Mouse (Mus musculus): ENCODE measurements around the gene T2. TPM values are rescaled to one million over a fixed set of nuclear protein-coding genes. Genes with fewer than 3 reads are reported as not detected.
A peak's percentile ranks its signal among the peaks of the same experiment; 100 is the strongest.

T2 gene
- polyA plus RNA-seq, 1 experiment from 2014 or later = 0.51 TPM

DNA sequence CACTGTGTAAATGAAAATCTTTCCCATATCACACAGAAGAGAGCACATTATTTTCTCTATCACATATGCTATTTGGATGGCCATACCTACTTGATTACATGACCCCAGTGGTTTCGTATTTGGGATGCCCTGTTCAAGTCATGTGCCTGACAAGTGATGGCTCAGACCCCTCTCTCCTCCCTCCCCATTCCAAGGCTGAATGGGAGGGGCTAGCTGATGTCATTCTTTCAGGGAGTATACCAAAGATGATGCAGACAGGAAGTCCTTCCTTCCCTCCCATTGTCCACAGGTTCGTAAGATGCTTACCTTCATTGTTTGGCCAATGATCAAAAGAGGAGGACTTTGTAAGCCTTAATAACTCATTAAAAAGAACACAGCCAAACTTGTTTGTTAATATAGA, 13.4 kb downstream of the T2 start:
- no peaks in the 10 kb centered on the region for H3K27me3 ChIP-seq
- peak overlapping the region; percentile 31; the same call in 1 of the 2 replicates for H3K9ac ChIP-seq (replicated peaks)
- no peaks in the 10 kb centered on the region for H3K9me3 ChIP-seq
- H3K36me3 ChIP-seq = no peaks in the 10 kb centered on the region
- ATAC-seq (replicated peaks) = no peak
- peak overlapping the region; percentile 98 for H3K27ac ChIP-seq (replicated peaks)
- WGBS = 20% methylated on average over 2 of the region's 2 CpGs
- H3K4me2 ChIP-seq (replicated peaks) = no peak overlapping the region
- H3K4me3 ChIP-seq = no peak overlapping the region
- H3K4me1 ChIP-seq = peaks cover 73% of the 10 kb centered on the region

- 15% methylated on average over 13 of the region's 13 CpGs for WGBS
- peak overlapping the region; percentile 57; the same call in 1 of the 2 replicates for H3K9ac ChIP-seq (replicated peaks)
- H3K27ac ChIP-seq (replicated peaks) = peak overlapping the region; percentile 98
Observed at GRCm38 (mm10) chr17:8370634-8371229, 14.9 kb downstream of the T2 start.

GRCm38 (mm10) chr17:8371834-8372233, 16.0 kb downstream of the T2 start:
- no peaks in the 10 kb centered on the region for H3K9me3 ChIP-seq
- H3K9ac ChIP-seq (replicated peaks) = peak overlapping the region; percentile 57
- peak overlapping the region; percentile 98 for H3K27ac ChIP-seq (replicated peaks)
- H3K27me3 ChIP-seq = no peaks in the 10 kb centered on the region
- ATAC-seq (replicated peaks) = peak; percentile 83
- WGBS = 1% methylated on average over 7 of the region's 7 CpGs
- H3K4me2 ChIP-seq (replicated peaks) = peak overlapping the region; percentile 55
- peaks cover 72% of the 10 kb centered on the region for H3K4me1 ChIP-seq
- no peaks in the 10 kb centered on the region for H3K36me3 ChIP-seq
- peak overlapping the region; percentile 36 for H3K4me3 ChIP-seq

More at GRCm38 (mm10) chr17:8370634-8371229, 14.9 kb downstream of the T2 start:
- no peak for ATAC-seq (replicated peaks)
- Histone ChIP-seq H3K4me3 (no peak overlapping the region), H3K4me1 (peaks cover 76% of the 10 kb centered on the region), H3K9me3 (no peaks in the 10 kb centered on the region), H3K36me3 (no peaks in the 10 kb centered on the region), H3K4me2 (replicated peaks) (no peak overlapping the region), H3K27me3 (no peaks in the 10 kb centered on the region)

DNA sequence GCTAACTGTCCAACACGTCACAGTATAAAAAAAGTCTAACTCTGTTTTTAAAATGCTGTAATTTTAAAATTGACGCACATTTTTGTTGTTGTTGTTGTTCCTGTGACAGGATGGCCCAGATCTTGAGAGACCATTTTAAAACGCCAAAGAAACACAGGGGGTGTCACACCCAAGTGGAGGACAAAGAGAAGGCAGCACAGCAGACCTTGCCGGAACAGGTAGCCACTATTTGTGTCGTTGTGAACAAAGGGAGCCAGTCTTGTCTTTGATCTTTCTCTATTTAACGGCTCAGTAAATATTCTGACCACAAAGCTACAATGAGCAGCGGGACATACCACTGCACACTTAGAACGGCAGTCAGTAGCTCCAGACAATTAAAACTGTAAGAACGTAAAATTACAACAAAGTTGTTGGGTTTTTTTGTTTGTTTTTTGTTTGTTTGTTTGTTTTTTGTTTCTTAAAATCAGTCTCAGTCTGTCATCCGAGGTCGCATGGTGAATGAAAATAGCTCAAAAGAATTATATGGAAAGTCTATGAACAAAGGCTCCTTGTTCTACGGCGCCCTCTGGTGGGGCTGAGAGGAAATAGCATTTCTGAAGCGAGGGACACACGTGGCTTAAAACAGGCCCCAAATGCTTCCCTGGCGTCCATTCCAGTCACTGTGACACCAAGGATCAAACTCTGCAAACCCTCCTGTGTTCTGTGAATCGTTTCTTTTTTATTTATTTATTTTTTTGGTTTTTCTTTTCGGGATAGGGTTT, 16.7 kb downstream of the T2 start:
- H3K4me1 ChIP-seq = peaks cover 69% of the 10 kb centered on the region
- peak; percentile 15; the same call in 1 of the 2 replicates for ATAC-seq (replicated peaks)
- H3K9me3 ChIP-seq = no peaks in the 10 kb centered on the region

DNA sequence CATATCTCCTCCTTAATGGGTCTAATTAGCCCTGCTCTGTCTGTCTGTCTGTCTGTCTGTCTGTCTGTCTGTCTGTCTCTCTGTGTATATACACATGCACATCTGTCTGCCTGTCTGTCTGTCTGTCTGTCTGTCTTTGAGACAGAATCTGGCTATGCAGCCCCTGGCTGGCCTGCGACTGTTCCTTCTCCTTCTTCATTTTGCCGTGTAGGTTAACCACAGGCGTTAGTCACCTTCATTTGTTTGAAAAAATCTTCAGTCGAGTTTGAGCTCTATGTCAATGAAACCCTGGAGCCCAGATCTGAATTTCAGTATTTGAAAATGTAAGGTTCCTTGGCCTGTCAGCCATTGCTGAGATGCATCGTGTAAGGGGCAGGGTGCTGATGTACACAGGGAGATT, 21.5 kb downstream of the T2 start:
- peaks cover 23% of the 10 kb centered on the region for H3K4me1 ChIP-seq
- no peaks in the 10 kb centered on the region for H3K27me3 ChIP-seq
- 59% methylated on average over 5 of the region's 5 CpGs for WGBS
- H3K4me2 ChIP-seq (replicated peaks) = no peak overlapping the region
- no peaks in the 10 kb centered on the region for H3K9me3 ChIP-seq
- peak overlapping the region; percentile 31; the same call in 1 of the 2 replicates for H3K27ac ChIP-seq (replicated peaks)
- no peak overlapping the region for H3K4me3 ChIP-seq
- no peaks in the 10 kb centered on the region for H3K36me3 ChIP-seq
- no peak overlapping the region for H3K9ac ChIP-seq (replicated peaks)
- ATAC-seq (replicated peaks) = no peak

More for the DNA sequence above, 16.7 kb downstream of the T2 start:
- H3K36me3 ChIP-seq = no peaks in the 10 kb centered on the region
- H3K27ac ChIP-seq (replicated peaks) = peak overlapping the region; percentile 98
- peak overlapping the region; percentile 55 for H3K4me2 ChIP-seq (replicated peaks)
- no peaks in the 10 kb centered on the region for H3K27me3 ChIP-seq
- WGBS = under 1% methylated on average over 18 of the region's 18 CpGs
- H3K9ac ChIP-seq (replicated peaks) = peak overlapping the region; percentile 57
- peak overlapping the region; percentile 36 for H3K4me3 ChIP-seq

DNA sequence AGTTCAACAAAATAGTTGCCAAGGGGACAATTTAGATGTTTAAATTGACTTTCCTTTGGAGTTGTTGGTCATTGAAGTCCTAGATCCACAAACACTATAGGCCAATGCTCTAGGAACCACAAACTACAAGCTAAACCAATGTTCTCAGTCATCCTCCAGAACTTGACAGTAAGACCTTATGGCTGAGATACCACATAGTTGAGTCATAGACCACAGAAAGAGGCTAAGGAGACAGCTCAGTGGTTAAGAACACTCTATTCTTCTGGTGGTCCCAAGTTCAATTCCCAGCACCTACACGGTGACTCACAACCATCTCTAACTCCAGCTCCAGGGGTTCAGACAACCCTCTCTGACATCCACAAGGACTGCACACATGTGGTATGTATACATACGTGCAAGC, 29.6 kb downstream of the T2 start:
- no peak overlapping the region for H3K4me3 ChIP-seq
- WGBS = 96% methylated on average over 2 of the region's 2 CpGs
- H3K9me3 ChIP-seq = no peaks in the 10 kb centered on the region
- no peak overlapping the region for H3K27ac ChIP-seq (replicated peaks)
- no peak overlapping the region for H3K4me2 ChIP-seq (replicated peaks)
- H3K9ac ChIP-seq (replicated peaks) = no peak overlapping the region
- peaks cover 8% of the 10 kb centered on the region; the same call in 1 of the 2 replicates for H3K4me1 ChIP-seq
- no peak for ATAC-seq (replicated peaks)
- peaks cover 4% of the 10 kb centered on the region; the same call in 1 of the 2 replicates for H3K27me3 ChIP-seq
- no peaks in the 10 kb centered on the region for H3K36me3 ChIP-seq

- H3K9me3 ChIP-seq = no peaks in the 10 kb centered on the region
- WGBS = under 1% methylated on average over 13 of the region's 13 CpGs
- H3K27me3 ChIP-seq = peaks cover 12% of the 10 kb centered on the region; the same call in 1 of the 2 replicates
- H3K4me2 ChIP-seq (replicated peaks) = peak overlapping the region; percentile 56
- no peaks in the 10 kb centered on the region for H3K36me3 ChIP-seq
- 0 out of 2 replicates have a peak, but pooled peaks have one; percentile 48 for ATAC-seq (replicated peaks)
- H3K4me3 ChIP-seq = peak overlapping the region; percentile 36
- H3K27ac ChIP-seq (replicated peaks) = no peak overlapping the region
- 0 out of 2 replicates have a peak overlapping the region, but pooled peaks have one; percentile 31 for H3K9ac ChIP-seq (replicated peaks)
- H3K4me1 ChIP-seq = peaks cover 8% of the 10 kb centered on the region; the same call in 1 of the 2 replicates
Observed at GRCm38 (mm10) chr17:8388463-8388862, 32.7 kb downstream of the T2 start.

DNA sequence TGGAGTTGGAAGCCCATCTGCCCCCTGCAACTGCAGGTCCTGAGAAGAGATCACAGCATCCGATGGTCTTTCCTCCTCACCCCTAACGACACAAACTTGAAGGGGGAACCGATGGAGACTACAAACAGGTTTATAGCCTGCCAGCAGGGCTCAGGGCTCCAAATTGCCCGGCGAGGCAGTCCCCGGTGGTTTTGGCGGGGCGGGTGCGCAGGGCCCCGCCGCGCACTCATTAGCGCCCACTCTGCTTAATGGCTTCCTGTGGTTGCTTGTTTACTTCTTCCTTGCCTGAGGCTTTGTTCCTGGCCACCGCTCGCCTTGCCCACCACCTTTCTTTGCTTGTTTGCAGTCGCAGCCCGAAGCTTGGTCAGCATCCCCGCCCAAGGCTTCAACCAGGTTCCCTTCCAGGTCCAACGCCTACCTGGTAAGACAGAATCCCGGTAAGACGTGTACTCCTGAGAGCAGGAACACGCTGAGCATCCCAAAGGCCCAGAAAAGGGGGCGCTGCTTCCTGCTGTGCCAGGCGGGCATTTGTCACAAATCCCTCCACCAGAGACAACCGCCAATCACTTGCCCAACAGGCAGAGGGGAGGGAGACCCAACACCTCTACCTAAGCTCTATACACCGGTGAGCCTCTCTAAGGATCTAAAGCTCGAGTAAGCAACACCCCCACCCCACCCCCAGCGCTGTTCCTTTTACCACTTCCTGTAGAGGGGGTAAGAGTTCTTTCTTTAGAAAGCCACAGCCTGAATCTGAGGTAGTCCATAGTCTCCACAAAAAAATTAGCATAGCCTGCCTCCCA, 33.4 kb downstream of the T2 start:
- under 1% methylated on average over 28 of the region's 28 CpGs for WGBS
- peak overlapping the region; percentile 36 for H3K4me3 ChIP-seq
- ATAC-seq (replicated peaks) = peak; percentile 43; the same call in 1 of the 2 replicates
- H3K9ac ChIP-seq (replicated peaks) = peak overlapping the region; percentile 31
- H3K27ac ChIP-seq (replicated peaks) = no peak overlapping the region
- no peaks in the 10 kb centered on the region for H3K36me3 ChIP-seq
- H3K27me3 ChIP-seq = peaks cover 12% of the 10 kb centered on the region; the same call in 1 of the 2 replicates
- peaks cover 8% of the 10 kb centered on the region; the same call in 1 of the 2 replicates for H3K4me1 ChIP-seq
- H3K9me3 ChIP-seq = no peaks in the 10 kb centered on the region
- peak overlapping the region; percentile 56 for H3K4me2 ChIP-seq (replicated peaks)

DNA sequence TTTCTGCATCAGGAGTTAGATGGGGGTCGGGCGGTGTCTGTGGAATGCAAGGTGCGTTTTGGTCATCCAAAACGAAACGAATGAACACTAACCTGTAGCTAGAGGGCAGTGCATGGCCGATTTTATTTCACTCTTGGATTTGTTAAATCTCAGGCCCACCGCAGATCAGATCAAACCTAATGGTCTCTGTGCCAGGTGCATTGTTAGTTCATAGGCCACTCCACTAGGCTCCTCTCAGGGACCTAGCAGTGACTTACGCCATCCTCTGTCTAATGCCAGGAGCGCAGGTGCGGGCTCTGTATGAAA, 34.0 kb downstream of the T2 start:
- no peak overlapping the region for H3K9ac ChIP-seq (replicated peaks)
- peaks cover 12% of the 10 kb centered on the region; the same call in 1 of the 2 replicates for H3K27me3 ChIP-seq
- ATAC-seq (replicated peaks) = no peak
- H3K9me3 ChIP-seq = no peaks in the 10 kb centered on the region
- H3K4me2 ChIP-seq (replicated peaks) = peak overlapping the region; percentile 56
- 5% methylated on average over 10 of the region's 10 CpGs for WGBS
- no peaks in the 10 kb centered on the region for H3K36me3 ChIP-seq
- H3K4me3 ChIP-seq = peak overlapping the region; percentile 36
- H3K4me1 ChIP-seq = peaks cover 8% of the 10 kb centered on the region; the same call in 1 of the 2 replicates
- H3K27ac ChIP-seq (replicated peaks) = no peak overlapping the region

- ATAC-seq (replicated peaks) = no peak
- Histone ChIP-seq H3K4me2 (replicated peaks) (no peak overlapping the region), H3K36me3 (no peaks in the 10 kb centered on the region), H3K4me1 (peaks cover 8% of the 10 kb centered on the region; the same call in 1 of the 2 replicates), H3K27ac (replicated peaks) (no peak overlapping the region), H3K9me3 (no peaks in the 10 kb centered on the region), H3K4me3 (no peak overlapping the region), H3K27me3 (peaks cover 12% of the 10 kb centered on the region; the same call in 1 of the 2 replicates), H3K9ac (replicated peaks) (no peak overlapping the region)
- 63% methylated on average over 4 of the region's 4 CpGs for WGBS
Observed at GRCm38 (mm10) chr17:8390487-8390886, 34.7 kb downstream of the T2 start.

DNA sequence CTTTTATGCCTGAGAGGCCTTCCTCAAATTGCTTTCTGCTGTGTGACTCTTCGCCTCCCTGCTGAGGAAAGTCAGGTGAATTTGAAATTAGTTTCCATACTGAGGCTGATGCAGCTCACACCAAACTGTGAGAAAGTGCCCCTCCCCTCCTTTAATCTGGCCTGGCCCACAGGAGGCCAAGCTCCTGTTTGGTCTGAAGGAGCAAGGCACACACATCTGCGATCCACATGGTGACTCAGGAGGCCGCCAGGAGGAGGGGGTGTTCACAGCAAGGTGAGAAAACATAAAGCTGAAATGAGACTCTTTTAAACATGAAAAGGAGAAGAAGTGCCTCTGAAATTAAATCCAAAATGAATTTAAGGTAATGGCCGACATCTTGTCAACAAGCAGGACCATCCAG, 40.6 kb downstream of the T2 start:
- 64% methylated on average over 4 of the region's 4 CpGs for WGBS

More for the DNA sequence above, 40.6 kb downstream of the T2 start:
- Histone ChIP-seq H3K9ac (replicated peaks) (no peak overlapping the region), H3K27me3 (no peaks in the 10 kb centered on the region), H3K4me2 (replicated peaks) (no peak overlapping the region), H3K4me3 (no peak overlapping the region), H3K9me3 (no peaks in the 10 kb centered on the region), H3K36me3 (no peaks in the 10 kb centered on the region), H3K27ac (replicated peaks) (no peak overlapping the region), H3K4me1 (no peaks in the 10 kb centered on the region)
- ATAC-seq (replicated peaks) = no peak

Data from forebrain, embryonic 15.5 days (tissue).